In the genomic region with DNA sequence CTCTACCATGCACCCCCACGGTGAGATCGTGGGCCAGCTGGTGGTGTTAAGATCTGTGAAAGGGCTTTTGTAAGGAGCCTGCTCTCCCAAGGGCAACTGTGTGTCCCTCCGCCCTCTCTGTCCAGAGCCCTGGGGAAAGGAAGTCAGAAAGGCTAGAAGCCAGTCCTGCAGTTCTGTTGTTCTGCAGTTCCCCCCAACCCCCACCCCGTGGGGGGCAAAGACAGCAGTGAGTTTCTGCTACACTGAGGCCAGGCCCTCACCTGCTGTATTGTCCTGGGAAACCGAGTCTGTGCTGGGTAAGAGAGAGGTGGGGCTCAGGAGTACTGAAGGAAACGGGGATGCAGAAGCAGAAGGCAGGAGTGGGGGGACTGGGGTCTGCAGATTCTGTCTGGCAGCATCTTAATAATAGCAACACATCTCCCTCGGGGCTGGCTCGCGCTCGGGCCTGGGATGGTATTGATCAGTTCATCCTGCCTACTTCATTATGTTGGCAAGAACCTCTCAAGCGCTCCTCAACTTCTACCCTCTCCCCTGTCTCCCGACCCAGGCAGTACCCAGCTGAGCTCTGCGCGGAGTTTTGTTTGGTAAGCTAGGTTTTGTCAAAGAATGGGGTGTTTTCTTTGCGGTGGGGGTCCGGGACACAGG, we compare ENCODE assay signal across 10 mouse cellular contexts. TPM values are rescaled to one million over a fixed set of nuclear protein-coding genes. Genes with fewer than 3 reads are reported as not detected.
DNase-seq lines count a peak whose midpoint lies in the region; ATAC-seq and TF ChIP-seq lines count a peak whose summit lies in the region.
"Had no signal": no experiment of that assay in that cellular context is flagged by ENCODE, and none has a peak within 500 bp of the region (broad histone marks: within the 10 kb centered on the region; RNA-seq: fewer than 3 reads in every experiment).

Gene Kcna2 (plus strand): TSS at position 336 of the 645 bp plus-strand sequence.

- peaks cover 21% of the 10 kb centered on the region for H3K4me1 ChIP-seq in heart, embryonic 10.5 days
- peaks cover 13% of the 10 kb centered on the region for H3K4me1 ChIP-seq in cortical plate, adult 2 months (ENCODE audit: control insufficient read depth, insufficient read depth, low read length)
- H3K4me1 ChIP-seq in midbrain, postnatal 0 days (ENCODE audit: insufficient read depth, low read length) = peaks cover 19% of the 10 kb centered on the region

- no peak for TF ChIP-seq CTCF in cortical plate, adult 2 months (IDR thresholded peaks at IDR 0.05; ENCODE audit: extremely low read depth, insufficient read depth, low read length)
- no peak for TF ChIP-seq CTCF in midbrain, postnatal 0 days (IDR thresholded peaks at IDR 0.05)

- ATAC-seq in midbrain, postnatal 0 days (ENCODE audit: low FRiP score) = peak; percentile 10; the same call in 1 of the 2 replicates
- no peak for ATAC-seq in monocyte, adult 5-6 weeks (replicated peaks; ENCODE audit: insufficient number of reproducible peaks, low FRiP score, low TSS enrichment, poor library complexity, severe bottlenecking)

- no peaks in the 10 kb centered on the region for H3K36me3 ChIP-seq in heart, embryonic 10.5 days
- H3K36me3 ChIP-seq in midbrain, postnatal 0 days (ENCODE audit: insufficient read depth, low read length) = peaks cover 2% of the 10 kb centered on the region; the same call in 1 of the 2 replicates
- H3K36me3 ChIP-seq: G1E had no signal

- peak within 1 kb of the TSS; percentile 69 for H3K4me3 ChIP-seq in heart, embryonic 10.5 days
- peak within 1 kb of the TSS; percentile 93 for H3K4me3 ChIP-seq in cortical plate, adult 2 months (ENCODE audit: insufficient read depth, low read length)
- peak within 1 kb of the TSS; percentile 79 for H3K4me3 ChIP-seq in midbrain, postnatal 0 days (ENCODE audit: low read depth, low read length)
- H3K4me3 ChIP-seq: megakaryocyte, embryonic 14.5 days had no signal

- H3K9me3 ChIP-seq in heart, embryonic 10.5 days = no peaks in the 10 kb centered on the region
- no peaks in the 10 kb centered on the region for H3K9me3 ChIP-seq in midbrain, postnatal 0 days (ENCODE audit: low read length)
- H3K9me3 ChIP-seq: megakaryocyte, embryonic 14.5 days had no signal

- H3K27ac ChIP-seq in heart, embryonic 10.5 days = no peak within 1 kb of the TSS
- H3K27ac ChIP-seq in cortical plate, adult 2 months (ENCODE audit: insufficient read depth, low read length) = peak within 1 kb of the TSS; percentile 97
- peak within 1 kb of the TSS; percentile 89 for H3K27ac ChIP-seq in midbrain, postnatal 0 days (ENCODE audit: low read depth, low read length)

- no peak for TF ChIP-seq POLR2A in cortical plate, adult 2 months (IDR thresholded peaks at IDR 0.05; ENCODE audit: extremely low read depth, insufficient read depth, low read length)

- peak within 1 kb of the TSS; percentile 86 for H3K4me2 ChIP-seq in midbrain, postnatal 0 days (ENCODE audit: low read depth, low read length, poor library complexity, severe bottlenecking)

- peak within 1 kb of the TSS; percentile 80 for H3K9ac ChIP-seq in midbrain, postnatal 0 days (replicated peaks; ENCODE audit: low read length, poor library complexity, severe bottlenecking)

- peak; percentile 76 for DNase-seq in heart, embryonic 10.5 days (ENCODE audit: low spot score)
- no peak for DNase-seq in heart, postnatal 4 days
- DNase-seq in CD4-positive, CD25-positive, alpha-beta regulatory T cell, adult 2 months (ENCODE audit: low read depth, low spot score) = peak; percentile 35
- peak; percentile 28 to 42 for DNase-seq in layer of hippocampus, postnatal 10 days (ENCODE audit: low spot score in 2 of 2)
- peak; percentile 16 for DNase-seq in midbrain, postnatal 0 days (ENCODE audit: low spot score)
- no peak for DNase-seq in gastrocnemius, adult 18-20 months (ENCODE audit: low spot score)

- peaks cover 85% of the 10 kb centered on the region for H3K27me3 ChIP-seq in heart, embryonic 10.5 days (ENCODE audit: insufficient read depth, poor library complexity, severe bottlenecking)
- no peaks in the 10 kb centered on the region for H3K27me3 ChIP-seq in midbrain, postnatal 0 days (ENCODE audit: insufficient read depth, low read length)

- WGBS in heart, embryonic 10.5 days = 3% methylated on average over 16 of the region's 16 CpGs
- 3% methylated on average over 16 of the region's 16 CpGs for WGBS in midbrain, postnatal 0 days

RNA-seq across cellular contexts. Expression of gene Kcna2, which starts in this region (rescaled TPM):
- not detected in 2 replicates for polyA plus RNA-seq in heart, embryonic 10.5 days (2016; fragmentation: Nextera tagmentation; extraction: Ambion mirVana)
- under 1 TPM; 0.14 to 0.43 TPM for total RNA-seq in heart, postnatal 4 days (2021)
- 45.3 TPM in 2 replicates for polyA plus RNA-seq in cortical plate, adult 2 months (2012; rRNA removed)
- total RNA-seq in layer of hippocampus, postnatal 10 days (2021) = 10 to 100 TPM; 47.5 to 51.4 TPM
- total RNA-seq in midbrain, postnatal 0 days (2014; rRNA removed) = 17.6 and 17.7 TPM in 2 replicates
- 1.4 and 1.7 TPM in 2 replicates for polyA plus RNA-seq in midbrain, postnatal 0 days (2015; fragmentation: Nextera tagmentation; extraction: Ambion mirVana)
- total RNA-seq in monocyte, adult 5-6 weeks (2017) = 0.10 TPM in 1 of 3 replicates, not detected in the others
- 1 to 10 TPM; 1.6 to 1.7 TPM for total RNA-seq in gastrocnemius, adult 18-20 months (2021)
- polyA plus RNA-seq: G1E had no signal

Comparison
In these comparisons a context has a peak if more than half of its experiments do, and no peak if none do; other contexts are left out.
1. RNA of gene Kcna2 (polyA plus RNA-seq): 45.3 TPM in cortical plate, adult 2 months; 1.4 to 1.7 TPM in midbrain, postnatal 0 days and not detected in heart, embryonic 10.5 days; every median in the first group is over 10 times any median in the second.
2. Peak in DNase-seq and H3K4me3 ChIP-seq in heart, embryonic 10.5 days; RNA of the gene not detected or under 1 TPM.
3. DNase-seq: peak in CD4-positive, CD25-positive, alpha-beta regulatory T cell, adult 2 months (single experiment), layer of hippocampus, postnatal 10 days (2 of 2) and midbrain, postnatal 0 days (single experiment); none in heart, postnatal 4 days (single experiment) and gastrocnemius, adult 18-20 months (single experiment).
4. Peak in every context shown above with its lines, with median percentiles within 50 percentile points of each other: H3K4me3 ChIP-seq.